Mouse (Mus musculus) spleen, adult 2 months (tissue): Measurements from ENCODE around the gene Vps53.

Experiments used
- CTCF ChIP-seq: fragments of 200-500 bp; IDR thresholded peaks from 2 replicates; pipeline ENCODE4 v1.5.1; 2011; ENCODE audit warnings: mild to moderate bottlenecking, inconsistent platforms; ENCODE audit not compliant: insufficient read depth, insufficient read length, insufficient replicate concordance; ENCODE audit errors: extremely low read depth
- POLR2A ChIP-seq: fragments of 200-500 bp; IDR thresholded peaks from 2 replicates; pipeline ENCODE4 v1.6.1; 2011; ENCODE audit warnings: low read depth, low read length, inconsistent platforms

DNA sequence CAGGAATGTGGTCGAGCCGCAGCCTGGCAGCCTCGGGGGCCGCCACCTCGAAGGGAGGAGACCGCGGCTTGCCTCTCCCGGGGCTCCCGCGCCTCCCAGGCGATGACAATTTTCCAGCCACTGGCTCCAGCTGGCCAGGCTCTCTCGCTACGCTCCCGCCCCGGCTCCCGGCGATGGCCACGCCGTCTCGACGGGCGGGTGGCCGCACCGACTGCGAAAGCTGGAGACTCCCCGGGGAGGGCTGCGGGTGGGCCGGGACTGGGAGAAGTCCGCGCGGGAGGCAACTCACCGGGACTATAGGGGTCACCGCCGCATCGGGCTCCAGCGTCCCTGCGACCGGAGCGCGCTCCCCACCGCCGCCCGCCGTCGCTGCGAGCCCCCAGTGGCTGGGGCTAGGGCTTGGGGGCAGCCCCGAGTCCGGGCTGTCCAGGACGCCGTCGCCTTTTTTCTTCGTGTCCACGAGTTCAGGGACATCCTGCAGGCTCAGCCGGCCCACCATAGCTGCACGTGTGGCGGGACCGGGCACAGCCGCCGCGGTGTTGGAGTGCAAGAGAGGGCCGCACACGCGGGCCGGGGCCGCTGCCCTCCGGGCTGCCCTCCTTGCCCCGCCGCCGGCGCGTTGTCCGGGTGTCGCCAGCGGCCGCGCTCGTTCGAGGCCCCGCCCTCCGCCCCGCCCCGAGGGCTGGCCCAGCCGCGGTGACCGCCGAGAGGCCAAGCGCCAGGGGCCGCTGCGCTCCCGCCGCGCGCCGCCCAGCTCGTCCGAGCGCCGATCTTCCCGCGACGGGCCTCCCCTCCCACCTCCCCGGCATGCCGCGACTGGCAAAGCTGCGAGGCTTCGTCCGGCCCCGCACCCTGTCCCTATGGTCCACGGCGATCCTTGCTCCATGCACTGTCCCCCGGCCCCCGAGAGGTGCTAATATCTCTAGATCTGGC lies 152.0 kb downstream of the Vps53 start, which contains the start of gene Rflnb:
- TF ChIP-seq CTCF (peak; percentile 11; the same call in 1 of the 2 replicates), POLR2A (no peak)
